Mouse (Mus musculus) ES-E14 (cell line): Measurements from ENCODE around the gene Fam120a. TPM values are rescaled to one million over a fixed set of nuclear protein-coding genes. Genes with fewer than 3 reads are reported as not detected.
A peak's percentile ranks its signal among the peaks of the same experiment; 100 is the strongest.

Source experiments
- DNase-seq: peaks from one replicate; pipeline ENCODE4 v3.0.0-alpha.2; 2013; ENCODE audit warnings: low read depth, low spot score
- H3K27ac ChIP-seq: 2 replicates; pipeline ENCODE4 v1.5.1; 2012; ENCODE audit warnings: low read depth, mild to moderate bottlenecking, low read length, moderate library complexity, mixed read lengths; ENCODE audit not compliant: poor library complexity, insufficient read depth, severe bottlenecking
- H3K36me3 ChIP-seq: 2 replicates; pipeline ENCODE4 v1.6.1; 2012; ENCODE audit warnings: mild to moderate bottlenecking, low read length, moderate library complexity, mixed read lengths; ENCODE audit not compliant: control insufficient read depth, poor library complexity, insufficient read depth, severe bottlenecking
- H3K4me1 ChIP-seq, 2 experiments: fragments of 150-350 bp in 1 of 2; sonication (generic) in 1 of 2; 2 replicates each; pipeline ENCODE4 v1.6.1; 2012; ENCODE audit warnings: low read length in 2 of 2, mild to moderate bottlenecking in 1 of 2, mixed read lengths in 1 of 2; ENCODE audit not compliant: control insufficient read depth in 2 of 2, insufficient read depth in 2 of 2, poor library complexity in 1 of 2
- H3K4me3 ChIP-seq, 2 experiments: fragments of 150-350 bp in 1 of 2; sonication (generic) in 1 of 2; 2 replicates each; pipeline ENCODE4 v1.5.1; 2012; ENCODE audit warnings: low read length in 2 of 2, low read depth in 1 of 2, mild to moderate bottlenecking in 1 of 2, mixed read lengths in 1 of 2; ENCODE audit not compliant: insufficient read depth in 1 of 2, poor library complexity in 1 of 2, severe bottlenecking in 1 of 2
- H3K9ac ChIP-seq: 2 replicates; pipeline ENCODE4 v1.6.1; 2012; ENCODE audit warnings: low read depth, mild to moderate bottlenecking, low read length, mixed read lengths; ENCODE audit not compliant: poor library complexity, insufficient read depth, severe bottlenecking
- H3K9me3 ChIP-seq: fragments of 150-350 bp; sonication (generic); 2 replicates; pipeline ENCODE4 v1.6.1; 2012; ENCODE audit warnings: low read depth, mild to moderate bottlenecking, low read length; ENCODE audit not compliant: control insufficient read depth, insufficient read depth
- CHD2 ChIP-seq: IDR thresholded peaks from 2 replicates; pipeline ENCODE4 v1.6.1; 2014; ENCODE audit warnings: mild to moderate bottlenecking, low read depth, low read length, inconsistent platforms
- HCFC1 ChIP-seq: IDR thresholded peaks from 2 replicates; pipeline ENCODE4 v1.6.1; 2012; ENCODE audit warnings: low read length, inconsistent platforms, borderline replicate concordance; ENCODE audit not compliant: insufficient read depth
- MAFK ChIP-seq: IDR thresholded peaks from 2 replicates; pipeline ENCODE4 v1.6.1; 2014; ENCODE audit warnings: mild to moderate bottlenecking, low read depth, low read length, inconsistent platforms; ENCODE audit not compliant: insufficient read depth
- ZC3H11A ChIP-seq: IDR thresholded peaks from 2 replicates; pipeline ENCODE4 v1.6.1; 2012; ENCODE audit warnings: low read depth, mild to moderate bottlenecking, inconsistent platforms, low read length, borderline replicate concordance
- ZNF384 ChIP-seq: IDR thresholded peaks from 2 replicates; pipeline ENCODE4 v1.6.1; 2012; ENCODE audit warnings: low read depth, low read length, inconsistent platforms
- in situ Hi-C, 2 experiments: fragments of 600-800 bp; cut with MboI; formaldehyde crosslinking; loops; one replicate each; pipeline ENCODE4 v1.15.1; 2025; ENCODE audit warnings: low sequenced_read_pairs in 2 of 2, inconsistent platforms in 1 of 2; ENCODE audit not compliant: unreplicated experiment in 2 of 2
- total RNA-seq: library from RNA; depleted of rRNA; stranded (reverse); fragments of 300-350 nt; gene quantifications from 2 replicates; pipeline ENCODE4 v1.2.3, GENCODE M21; 2012

Gene Fam120a
- total RNA-seq, 1 experiment = 111 TPM

- H3K36me3 ChIP-seq = peaks cover 3% of the 10 kb centered on the region; the same call in 1 of the 2 replicates
- peaks cover 9 to 27% of the 10 kb centered on the region in 2 experiments; a peak in 3 of 4 replicates for H3K4me1 ChIP-seq
- no peak overlapping the region for H3K27ac ChIP-seq
- peak overlapping the region; percentile 86; the same call in 1 of the 2 replicates for H3K9ac ChIP-seq
- DNase-seq = peak; percentile 60
- no peaks in the 10 kb centered on the region for H3K9me3 ChIP-seq
- TF ChIP-seq ZC3H11A (no peak), MAFK (no peak), ZNF384 (no peak), HCFC1 (no peak), CHD2 (no peak; the same call in 1 of the 2 replicates)
- in situ Hi-C loops = no loop called here
- H3K4me3 ChIP-seq = peak overlapping the region; percentile 90 to 96
Measured at GRCm38 (mm10) chr13:48965559-48966525, 2.0 kb downstream of the Fam120a start.

GRCm38 (mm10) chr13:48964850-48965249 lies 3.0 kb downstream of the Fam120a start:
- peaks cover 6 to 24% of the 10 kb centered on the region in 2 experiments; a peak in 3 of 4 replicates for H3K4me1 ChIP-seq
- in situ Hi-C loops = no loop called here
- no peak for DNase-seq
- H3K9ac ChIP-seq = peak overlapping the region; percentile 27; the same call in 1 of the 2 replicates
- no peak for TF ChIP-seq MAFK
- TF ChIP-seq ZNF384 = no peak
- no peak for TF ChIP-seq HCFC1
- no peak for TF ChIP-seq ZC3H11A
- TF ChIP-seq CHD2 = no peak
- no peak overlapping the region for H3K27ac ChIP-seq
- H3K4me3 ChIP-seq = no peak overlapping the region; a peak in 1 of 4 replicates
- no peaks in the 10 kb centered on the region for H3K9me3 ChIP-seq
- peaks cover 3% of the 10 kb centered on the region; the same call in 1 of the 2 replicates for H3K36me3 ChIP-seq

- H3K9ac ChIP-seq = no peak overlapping the region
- in situ Hi-C loops = no loop called here
- TF ChIP-seq CHD2 = no peak
- no peak for TF ChIP-seq MAFK
- no peak for TF ChIP-seq ZNF384
- TF ChIP-seq ZC3H11A = no peak
- no peak for TF ChIP-seq HCFC1
- H3K4me3 ChIP-seq = no peak overlapping the region
- peaks cover 3% of the 10 kb centered on the region; the same call in 1 of the 2 replicates for H3K36me3 ChIP-seq
- no peak for DNase-seq
- H3K9me3 ChIP-seq = no peaks in the 10 kb centered on the region
- H3K27ac ChIP-seq = no peak overlapping the region
- H3K4me1 ChIP-seq = peaks cover 13 to 21% of the 10 kb centered on the region in 2 experiments; a peak in 3 of 4 replicates
Measured at GRCm38 (mm10) chr13:48963111-48963510, 4.7 kb downstream of the Fam120a start.

GRCm38 (mm10) chr13:48962519-48962918 lies 5.3 kb downstream of the Fam120a start:
- peaks cover 13 to 21% of the 10 kb centered on the region in 2 experiments; a peak in 3 of 4 replicates for H3K4me1 ChIP-seq
- in situ Hi-C loops = no loop called here
- no peak for TF ChIP-seq HCFC1
- TF ChIP-seq CHD2 = no peak
- TF ChIP-seq ZC3H11A = no peak
- TF ChIP-seq MAFK = no peak
- TF ChIP-seq ZNF384 = no peak
- H3K9me3 ChIP-seq = no peaks in the 10 kb centered on the region
- H3K9ac ChIP-seq = no peak overlapping the region
- peaks cover 3% of the 10 kb centered on the region; the same call in 1 of the 2 replicates for H3K36me3 ChIP-seq
- no peak for DNase-seq
- H3K4me3 ChIP-seq = no peak overlapping the region
- H3K27ac ChIP-seq = no peak overlapping the region
